Mouse (Mus musculus) erythroblast, embryonic 14.5 days (primary cell): ENCODE results near the gene Mylpf. TPM values are rescaled to one million over a fixed set of nuclear protein-coding genes. Genes with fewer than 3 reads are reported as not detected.

Experiments used
- H3K27me3 ChIP-seq: 2 replicates; pipeline ENCODE4 v1.6.1; 2012; ENCODE audit warnings: inconsistent platforms; ENCODE audit not compliant: control insufficient read depth
- H3K36me3 ChIP-seq: 2 replicates; pipeline ENCODE4 v1.6.1; 2012; ENCODE audit warnings: mild to moderate bottlenecking, inconsistent platforms; ENCODE audit not compliant: control insufficient read depth
- H3K4me1 ChIP-seq: 2 replicates; pipeline ENCODE4 v1.6.1; 2012; ENCODE audit warnings: inconsistent platforms; ENCODE audit not compliant: control insufficient read depth
- H3K4me3 ChIP-seq: replicated peaks from 2 replicates; pipeline ENCODE3; 2012; ENCODE audit warnings: moderate library complexity, mild to moderate bottlenecking, inconsistent platforms
- H3K9me3 ChIP-seq: 2 replicates; pipeline ENCODE4 v1.6.1; 2012; ENCODE audit warnings: low read length, inconsistent platforms, mixed read lengths; ENCODE audit not compliant: control insufficient read depth
- GATA1 ChIP-seq: IDR thresholded peaks from 2 replicates; pipeline ENCODE4 v1.6.1; 2012; ENCODE audit warnings: low read length, inconsistent platforms, mixed read lengths
- TAL1 ChIP-seq: IDR thresholded peaks from 3 replicates; pipeline ENCODE4 v1.6.1; 2012; ENCODE audit warnings: low read length, inconsistent platforms, mixed read lengths
- polyA plus RNA-seq: library from polyadenylated mRNA; stranded (reverse); fragments of >175 nt; gene quantifications from 2 replicates; pipeline ENCODE4 v1.2.3, GENCODE M21; 2012

The Mylpf gene
- polyA plus RNA-seq, 1 experiment = 2.0 TPM

DNA sequence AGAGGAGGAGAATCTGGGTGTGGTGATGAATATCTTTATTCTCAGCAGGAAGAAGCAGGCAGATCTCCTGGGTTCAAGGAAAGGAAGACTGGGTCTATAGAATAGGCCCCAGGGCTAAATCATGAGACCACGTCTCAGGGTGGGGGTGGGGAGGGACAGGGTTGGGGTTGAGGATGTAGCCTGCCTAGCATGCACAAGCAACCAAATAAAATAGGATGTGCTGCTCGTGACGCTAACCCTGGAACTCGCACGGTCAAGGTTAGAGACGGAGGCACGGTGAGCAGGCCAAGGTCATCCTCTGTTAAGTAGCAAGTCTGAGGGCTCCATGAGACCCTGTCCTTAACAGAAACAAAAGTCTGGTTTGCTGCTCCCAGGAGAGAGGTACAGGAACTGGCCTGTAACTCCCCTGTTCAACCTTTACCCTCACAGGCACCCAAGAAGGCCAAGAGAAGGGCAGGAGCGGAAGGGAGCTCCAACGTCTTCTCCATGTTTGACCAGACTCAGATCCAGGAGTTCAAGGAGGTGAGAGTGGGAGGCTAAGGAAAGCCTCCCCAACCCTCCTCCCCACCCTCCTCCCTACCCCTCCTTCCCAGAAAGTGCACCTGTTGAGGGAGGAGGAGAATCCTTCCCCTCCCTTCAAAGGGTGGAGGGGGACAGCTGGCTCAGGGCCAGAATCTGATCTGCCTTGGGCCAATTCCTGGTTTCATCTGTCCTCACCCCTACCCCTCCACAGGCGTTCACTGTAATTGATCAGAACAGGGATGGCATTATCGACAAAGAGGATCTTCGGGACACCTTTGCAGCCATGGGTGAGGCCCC is 4.0 kb downstream of the Mylpf start:
- peaks cover 80% of the 10 kb centered on the region for H3K4me1 ChIP-seq
- H3K27me3 ChIP-seq = no peaks in the 10 kb centered on the region
- H3K9me3 ChIP-seq = no peaks in the 10 kb centered on the region
- peaks cover 43% of the 10 kb centered on the region for H3K36me3 ChIP-seq
- TF ChIP-seq TAL1 = no peak
- no peak for TF ChIP-seq GATA1
- H3K4me3 ChIP-seq = no peak overlapping the region

GRCm38 (mm10) chr7:127213485-127213884 is 4.8 kb downstream of the Mylpf start:
- Histone ChIP-seq H3K4me3 (no peak overlapping the region), H3K36me3 (peaks cover 43% of the 10 kb centered on the region), H3K27me3 (no peaks in the 10 kb centered on the region), H3K9me3 (no peaks in the 10 kb centered on the region), H3K4me1 (peaks cover 87% of the 10 kb centered on the region)
- TF ChIP-seq TAL1 (no peak), GATA1 (no peak)

DNA sequence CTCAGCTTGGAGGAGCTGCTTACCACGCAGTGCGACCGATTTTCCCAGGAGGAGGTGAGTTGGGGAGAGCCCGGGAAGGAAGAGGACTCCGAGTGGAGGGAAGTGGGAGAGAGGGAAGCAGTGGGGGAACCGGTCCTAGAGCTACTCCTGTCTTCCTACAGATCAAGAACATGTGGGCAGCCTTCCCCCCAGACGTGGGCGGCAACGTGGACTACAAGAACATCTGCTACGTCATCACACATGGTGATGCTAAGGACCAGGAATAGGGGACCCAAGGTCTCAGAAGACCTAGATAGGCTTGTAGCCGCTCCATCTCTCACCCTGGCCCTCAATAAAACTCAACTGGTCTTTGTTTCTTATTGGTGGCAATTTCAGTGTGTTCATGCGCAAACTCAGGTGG is 5.2 kb downstream of the Mylpf start:
- TF ChIP-seq GATA1 (no peak), TAL1 (no peak)
- no peaks in the 10 kb centered on the region for H3K27me3 ChIP-seq
- no peaks in the 10 kb centered on the region for H3K9me3 ChIP-seq
- no peak overlapping the region for H3K4me3 ChIP-seq
- H3K36me3 ChIP-seq = peaks cover 43% of the 10 kb centered on the region
- H3K4me1 ChIP-seq = peaks cover 89% of the 10 kb centered on the region

DNA sequence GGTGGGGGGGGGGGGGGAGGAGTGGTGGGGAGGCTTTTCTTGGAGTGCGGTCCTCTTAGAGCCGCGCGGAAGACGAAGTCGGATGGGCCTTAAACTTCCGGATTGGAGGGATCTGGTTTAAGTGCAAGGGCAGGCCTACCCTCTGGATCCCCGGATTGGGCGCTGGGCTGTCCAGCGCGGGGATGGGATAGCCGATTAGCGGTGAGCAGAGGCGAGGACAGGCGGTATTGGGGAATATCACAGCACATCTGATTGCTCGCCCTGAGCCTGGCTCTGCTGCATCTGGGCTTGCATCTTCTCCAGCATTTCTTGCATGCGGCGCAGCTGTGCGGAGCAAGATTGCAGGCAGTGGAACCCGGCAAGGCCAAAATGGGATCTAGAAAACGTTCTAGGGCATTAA is 5.8 kb downstream of the Mylpf start:
- Histone ChIP-seq H3K4me3 (no peak overlapping the region), H3K27me3 (no peaks in the 10 kb centered on the region), H3K9me3 (no peaks in the 10 kb centered on the region), H3K4me1 (peaks cover 89% of the 10 kb centered on the region), H3K36me3 (peaks cover 43% of the 10 kb centered on the region)
- no peak for TF ChIP-seq TAL1
- no peak for TF ChIP-seq GATA1

GRCm38 (mm10) chr7:127214981-127215871 is 6.5 kb downstream of the Mylpf start:
- Histone ChIP-seq H3K36me3 (peaks cover 41% of the 10 kb centered on the region), H3K27me3 (no peaks in the 10 kb centered on the region), H3K4me1 (peaks cover 88% of the 10 kb centered on the region), H3K4me3 (peak overlapping the region; percentile 41), H3K9me3 (no peaks in the 10 kb centered on the region)
- TF ChIP-seq TAL1 = no peak

GRCm38 (mm10) chr7:127216307-127216706 is 7.6 kb downstream of the Mylpf start:
- peak overlapping the region; percentile 16 for H3K4me3 ChIP-seq
- H3K9me3 ChIP-seq = no peaks in the 10 kb centered on the region
- TF ChIP-seq TAL1 (no peak), GATA1 (no peak)
- no peaks in the 10 kb centered on the region for H3K27me3 ChIP-seq
- peaks cover 34% of the 10 kb centered on the region for H3K36me3 ChIP-seq
- peaks cover 88% of the 10 kb centered on the region for H3K4me1 ChIP-seq

DNA sequence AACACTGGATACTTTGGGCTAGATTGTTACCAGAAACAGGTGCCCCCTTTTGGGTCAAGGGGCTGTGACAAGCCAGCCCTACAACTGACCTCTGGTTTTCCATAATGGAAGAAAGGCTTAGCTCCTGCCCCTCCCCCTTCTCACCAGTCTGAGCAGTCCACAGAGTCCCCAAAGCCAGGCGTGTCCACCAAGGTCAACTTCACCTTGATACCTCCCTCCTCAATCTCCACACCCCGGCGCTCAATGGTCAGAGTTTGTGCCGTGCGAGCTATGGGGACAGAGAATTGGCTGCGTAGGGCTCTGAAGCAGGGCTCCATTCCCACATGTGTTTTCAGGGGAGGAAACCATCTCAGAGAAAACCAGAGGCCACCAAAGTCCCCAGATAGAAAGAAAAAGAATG is 8.8 kb downstream of the Mylpf start:
- H3K9me3 ChIP-seq = peaks cover 3% of the 10 kb centered on the region; the same call in 1 of the 2 replicates
- H3K4me1 ChIP-seq = peaks cover 86% of the 10 kb centered on the region
- peaks cover 35% of the 10 kb centered on the region for H3K36me3 ChIP-seq
- no peaks in the 10 kb centered on the region for H3K27me3 ChIP-seq
- TF ChIP-seq GATA1 (no peak), TAL1 (no peak)
- peak overlapping the region; percentile 50 for H3K4me3 ChIP-seq

DNA sequence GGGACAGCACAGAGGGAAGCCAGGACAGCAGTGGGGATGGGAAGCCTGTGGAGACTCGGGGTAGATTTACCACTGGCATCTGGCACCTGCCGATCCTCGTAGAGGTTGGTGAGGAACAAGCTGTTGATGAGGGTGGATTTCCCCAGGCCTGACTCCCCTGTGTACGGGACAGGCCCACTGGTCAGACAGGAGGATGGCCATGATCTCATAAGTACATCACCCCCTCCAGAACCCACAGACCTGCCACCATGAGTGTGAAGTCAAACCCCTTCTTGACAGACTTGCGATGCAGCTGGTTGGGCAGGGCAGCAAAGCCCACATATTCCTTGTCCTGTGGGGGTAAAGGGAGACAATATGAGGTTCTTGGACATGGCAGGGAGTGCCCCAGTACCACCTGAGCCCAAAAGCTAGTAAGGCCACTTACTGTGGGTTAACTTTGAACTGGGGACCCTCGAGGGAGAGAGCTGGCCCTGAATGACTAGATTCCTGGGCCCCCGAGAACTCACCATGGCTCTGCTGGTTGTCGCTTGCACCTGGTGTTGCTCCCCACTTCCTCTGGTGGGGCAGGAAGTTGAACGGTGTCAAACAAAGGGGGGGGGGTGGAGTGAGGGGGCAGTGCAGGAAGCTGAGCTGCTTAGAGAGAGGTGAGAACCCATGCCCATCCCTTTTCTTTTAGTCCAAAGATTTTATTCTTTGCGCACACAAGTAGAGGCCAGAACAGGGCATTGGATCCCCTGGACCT is 9.4 kb downstream of the Mylpf start:
- peaks cover 3% of the 10 kb centered on the region; the same call in 1 of the 2 replicates for H3K9me3 ChIP-seq
- peak overlapping the region; percentile 50 for H3K4me3 ChIP-seq
- H3K4me1 ChIP-seq = peaks cover 86% of the 10 kb centered on the region
- TF ChIP-seq GATA1 (no peak), TAL1 (no peak)
- no peaks in the 10 kb centered on the region for H3K27me3 ChIP-seq
- peaks cover 32% of the 10 kb centered on the region for H3K36me3 ChIP-seq
